Mouse (Mus musculus): ENCODE results near the gene Magi1.

GRCm38 (mm10) chr6:94264183-94264941 lies 19.4 kb downstream of the Magi1 start:
- no peak for TF ChIP-seq CTCF (IDR thresholded peaks at IDR 0.05; ENCODE audit: low read depth)
- no peak for TF ChIP-seq EP300 (IDR thresholded peaks at IDR 0.05; ENCODE audit: low read depth)
